Mouse (Mus musculus): ENCODE measurements around the gene Relb. TPM values are rescaled to one million over a fixed set of nuclear protein-coding genes. Genes with fewer than 3 reads are reported as not detected.
A peak's percentile ranks its signal among the peaks of the same experiment; 100 is the strongest.

Gene Relb
- polyA plus RNA-seq, 1 experiment from 2014 or later = 3.3 TPM

DNA sequence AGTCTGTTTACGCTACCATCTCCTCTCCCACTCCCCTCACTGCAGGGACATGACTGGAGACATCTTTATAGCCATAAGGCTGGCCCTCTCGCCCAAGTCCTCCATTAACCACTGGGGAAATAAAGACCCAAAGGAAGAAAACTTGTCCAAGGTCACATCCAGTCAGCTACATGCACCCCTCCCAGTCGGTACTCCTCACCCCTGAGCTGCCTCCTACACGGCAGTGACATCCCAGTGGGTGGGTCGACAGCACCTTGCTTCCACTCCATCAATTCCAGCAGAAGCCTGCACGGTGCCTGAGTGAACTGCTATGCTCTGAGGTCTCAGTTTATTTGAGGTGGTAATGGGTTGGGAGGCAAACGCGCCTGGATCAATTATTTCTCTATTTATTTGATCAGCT is 34.7 kb upstream of the Relb start:
- Histone ChIP-seq H3K27ac (peak overlapping the region; percentile 94), H3K27me3 (ENCODE audit: insufficient read depth, poor library complexity, severe bottlenecking) (no peaks in the 10 kb centered on the region)
- WGBS = 15% methylated on average over 8 of the region's 8 CpGs

DNA sequence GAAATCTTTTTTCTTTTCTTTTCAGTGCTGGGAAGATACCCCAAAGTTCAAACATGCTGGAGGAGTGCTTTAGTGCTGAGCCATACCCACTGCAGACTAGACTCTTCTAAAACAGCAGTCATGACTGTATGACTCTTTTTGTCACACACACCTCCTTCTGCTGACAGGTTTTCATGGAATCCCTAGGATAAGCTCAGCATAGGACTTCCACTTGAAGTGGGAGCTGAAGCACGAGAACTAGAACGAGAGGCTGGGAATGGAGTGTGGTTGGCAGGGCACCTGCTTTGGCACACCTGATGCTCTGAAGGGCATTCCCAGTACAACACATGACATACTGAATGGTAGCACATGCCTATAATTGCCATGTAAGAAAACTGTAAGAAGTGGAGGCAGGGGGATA is 23.4 kb upstream of the Relb start:
- no peaks in the 10 kb centered on the region for H3K9me3 ChIP-seq
- WGBS = 63% methylated on average over 2 of the region's 2 CpGs
- no peak overlapping the region for H3K4me3 ChIP-seq
- peaks cover 84% of the 10 kb centered on the region for H3K36me3 ChIP-seq
- no peak overlapping the region for H3K27ac ChIP-seq
- no peaks in the 10 kb centered on the region for H3K27me3 ChIP-seq (ENCODE audit: insufficient read depth, poor library complexity, severe bottlenecking)
- H3K4me1 ChIP-seq = peaks cover 13% of the 10 kb centered on the region; the same call in 1 of the 2 replicates
- DNase-seq (ENCODE audit: low spot score) = no peak

More for the DNA sequence above, 34.7 kb upstream of the Relb start:
- peaks cover 27% of the 10 kb centered on the region for H3K36me3 ChIP-seq
- H3K9me3 ChIP-seq = no peaks in the 10 kb centered on the region
- H3K4me3 ChIP-seq = peak overlapping the region; percentile 100
- no peak for DNase-seq (ENCODE audit: low spot score)
- peaks cover 29% of the 10 kb centered on the region for H3K4me1 ChIP-seq

DNA sequence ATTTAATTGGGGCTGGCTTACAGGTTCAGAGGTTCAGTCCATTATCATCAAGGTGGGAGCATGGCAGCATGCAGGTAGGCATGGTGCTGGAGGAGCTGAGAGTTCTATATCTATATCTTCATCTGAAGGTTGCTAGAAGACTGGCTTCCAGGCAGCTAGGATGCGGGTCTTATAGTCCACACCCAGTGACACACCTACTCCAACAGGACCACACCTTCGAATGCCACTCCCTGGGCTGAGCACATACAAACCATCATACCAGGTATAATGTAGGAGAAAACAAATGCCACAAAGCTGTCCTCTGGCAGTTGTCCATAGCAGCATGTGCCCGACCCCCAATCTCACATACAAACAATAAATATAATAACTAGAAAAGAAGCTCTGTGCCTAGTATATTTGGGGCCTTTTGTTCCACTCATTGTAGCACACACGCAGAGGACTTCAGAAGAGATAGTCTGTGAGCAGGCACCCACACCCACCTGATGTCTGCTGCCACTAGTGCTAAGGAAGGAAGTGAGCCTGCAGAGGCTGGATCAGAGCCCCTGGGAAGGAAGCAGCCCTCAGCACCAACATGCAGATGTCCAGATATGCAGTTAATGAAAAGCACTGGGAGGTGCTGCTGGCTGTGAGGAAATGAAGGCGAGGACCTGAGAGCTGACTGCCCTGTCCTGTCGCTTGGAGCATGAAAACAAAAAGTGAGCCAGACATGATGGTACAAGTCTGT is 22.0 kb upstream of the Relb start:
- WGBS = 85% methylated on average over 6 of the region's 6 CpGs
- no peak overlapping the region for H3K4me3 ChIP-seq
- H3K27ac ChIP-seq = no peak overlapping the region
- peaks cover 5% of the 10 kb centered on the region; the same call in 1 of the 2 replicates for H3K4me1 ChIP-seq
- H3K9me3 ChIP-seq = no peaks in the 10 kb centered on the region
- no peak for DNase-seq (ENCODE audit: low spot score)
- H3K27me3 ChIP-seq (ENCODE audit: insufficient read depth, poor library complexity, severe bottlenecking) = no peaks in the 10 kb centered on the region
- H3K36me3 ChIP-seq = peaks cover 92% of the 10 kb centered on the region

DNA sequence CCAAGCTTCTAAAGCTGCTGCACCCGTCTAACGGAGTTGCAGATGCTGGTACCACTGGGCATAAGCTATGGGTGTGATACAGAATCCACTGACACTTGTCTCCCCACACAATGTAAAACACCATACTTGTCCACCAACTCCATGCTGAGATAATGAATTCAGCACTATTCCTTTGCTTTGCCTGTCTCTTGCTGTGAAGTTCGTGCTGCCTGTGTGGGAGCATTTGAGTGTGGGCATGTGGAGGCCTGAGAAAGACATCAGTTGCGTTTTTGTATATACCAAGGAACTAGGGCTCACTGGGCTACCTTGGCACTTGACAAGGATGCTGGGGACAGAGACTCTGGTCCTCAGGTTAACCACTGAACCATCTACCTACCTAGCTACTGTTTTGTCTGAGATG is 12.0 kb upstream of the Relb start:
- no peaks in the 10 kb centered on the region for H3K27me3 ChIP-seq (ENCODE audit: insufficient read depth, poor library complexity, severe bottlenecking)
- DNase-seq (ENCODE audit: low spot score) = no peak
- no peak overlapping the region for H3K27ac ChIP-seq
- peaks cover 99% of the 10 kb centered on the region for H3K36me3 ChIP-seq
- H3K4me1 ChIP-seq = no peaks in the 10 kb centered on the region
- H3K9me3 ChIP-seq = no peaks in the 10 kb centered on the region
- no peak overlapping the region for H3K4me3 ChIP-seq
- WGBS = 89% methylated on average over 4 of the region's 4 CpGs

DNA sequence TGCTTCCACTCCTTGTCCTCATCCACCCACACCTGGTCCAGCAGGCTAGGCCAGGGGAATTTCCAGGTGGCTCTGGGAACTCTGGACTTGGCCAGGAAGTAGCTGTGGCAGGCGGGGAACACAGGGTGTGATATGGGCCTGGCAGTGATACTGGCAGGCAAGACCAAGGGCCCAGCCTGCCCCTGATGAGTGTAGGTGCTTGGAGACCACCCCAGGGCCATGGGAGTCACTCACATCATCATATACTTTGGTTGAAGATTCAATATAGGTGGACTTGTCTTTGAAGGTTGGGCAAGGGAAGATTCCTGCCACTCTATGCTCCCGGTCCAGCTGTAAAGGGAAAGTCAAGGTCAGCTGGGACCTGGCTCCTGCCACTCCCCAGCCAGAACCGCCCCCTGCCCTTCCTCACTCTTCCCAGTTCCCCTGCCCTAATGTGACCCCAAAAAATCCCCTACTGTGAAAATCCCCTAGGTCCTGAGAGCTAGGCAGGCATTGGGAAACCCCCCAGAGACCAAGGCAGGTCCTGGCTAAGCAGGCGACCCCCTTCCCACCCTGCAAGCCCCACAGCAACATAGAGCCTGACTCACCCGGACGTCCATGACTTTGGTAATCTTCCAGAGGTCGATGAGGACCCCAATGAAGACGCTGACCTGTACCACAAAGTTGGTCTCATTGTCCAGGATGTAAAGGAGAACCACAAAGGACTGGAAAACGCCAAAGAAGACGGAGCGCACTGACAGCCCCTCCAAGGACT is 6.0 kb upstream of the Relb start:
- WGBS = 89% methylated on average over 11 of the region's 11 CpGs
- Histone ChIP-seq H3K9me3 (no peaks in the 10 kb centered on the region), H3K36me3 (peaks cover 87% of the 10 kb centered on the region), H3K4me3 (no peak overlapping the region), H3K27ac (no peak overlapping the region), H3K4me1 (peaks cover 4% of the 10 kb centered on the region; the same call in 1 of the 2 replicates), H3K27me3 (ENCODE audit: insufficient read depth, poor library complexity, severe bottlenecking) (no peaks in the 10 kb centered on the region)
- DNase-seq (ENCODE audit: low spot score) = no peak

DNA sequence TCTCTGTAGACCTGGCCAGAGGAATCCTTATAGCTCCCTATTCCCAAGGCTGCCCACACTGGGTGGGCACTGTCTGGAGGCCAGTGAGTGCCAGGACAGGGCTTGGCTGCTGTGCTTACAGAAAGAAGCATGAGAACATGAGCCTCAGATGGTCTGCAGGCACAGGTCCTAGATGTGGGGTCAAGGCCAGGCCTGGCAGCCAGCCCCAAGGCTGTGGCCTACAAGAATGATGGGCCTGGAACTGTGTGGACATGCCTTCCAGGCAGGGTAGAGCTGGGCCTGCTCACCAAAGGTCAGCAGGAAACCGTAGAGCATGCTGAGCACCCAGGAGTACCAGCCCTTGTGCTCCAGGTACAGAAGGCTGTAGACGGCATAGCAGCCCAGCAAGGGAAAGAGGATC is 5.4 kb upstream of the Relb start:
- Histone ChIP-seq H3K36me3 (peaks cover 81% of the 10 kb centered on the region), H3K27ac (no peak overlapping the region), H3K4me1 (peaks cover 4% of the 10 kb centered on the region; the same call in 1 of the 2 replicates), H3K4me3 (no peak overlapping the region), H3K9me3 (no peaks in the 10 kb centered on the region), H3K27me3 (ENCODE audit: insufficient read depth, poor library complexity, severe bottlenecking) (no peaks in the 10 kb centered on the region)
- no peak for DNase-seq (ENCODE audit: low spot score)
- 88% methylated on average over 2 of the region's 2 CpGs for WGBS

DNA sequence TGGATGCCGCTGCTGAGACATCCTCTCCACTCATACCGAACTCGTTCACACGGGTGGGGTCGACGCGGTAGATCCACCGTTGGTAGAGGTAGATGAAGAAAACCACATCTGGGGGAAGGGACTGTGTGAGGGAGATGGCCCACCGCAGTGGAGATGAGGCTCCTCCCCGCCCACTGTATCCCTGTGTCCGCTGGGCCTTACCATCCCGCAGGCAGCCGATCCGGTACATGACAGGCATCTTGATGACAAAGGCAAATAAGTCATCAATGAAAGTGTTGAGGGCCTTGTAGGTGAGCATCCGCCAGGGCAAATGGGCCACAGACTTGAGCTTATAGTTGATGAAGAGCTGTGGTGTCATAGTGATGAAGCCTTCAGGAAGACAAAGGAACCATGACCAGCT is 4.6 kb upstream of the Relb start:
- H3K4me1 ChIP-seq = peaks cover 4% of the 10 kb centered on the region; the same call in 1 of the 2 replicates
- H3K27me3 ChIP-seq (ENCODE audit: insufficient read depth, poor library complexity, severe bottlenecking) = no peaks in the 10 kb centered on the region
- H3K36me3 ChIP-seq = peaks cover 74% of the 10 kb centered on the region
- no peak for DNase-seq (ENCODE audit: low spot score)
- 0 out of 2 replicates have a peak overlapping the region, but pooled peaks have one; percentile 6 for H3K27ac ChIP-seq
- 92% methylated on average over 15 of the region's 15 CpGs for WGBS
- peak overlapping the region; percentile 30; the same call in 1 of the 2 replicates for H3K4me3 ChIP-seq
- no peaks in the 10 kb centered on the region for H3K9me3 ChIP-seq

DNA sequence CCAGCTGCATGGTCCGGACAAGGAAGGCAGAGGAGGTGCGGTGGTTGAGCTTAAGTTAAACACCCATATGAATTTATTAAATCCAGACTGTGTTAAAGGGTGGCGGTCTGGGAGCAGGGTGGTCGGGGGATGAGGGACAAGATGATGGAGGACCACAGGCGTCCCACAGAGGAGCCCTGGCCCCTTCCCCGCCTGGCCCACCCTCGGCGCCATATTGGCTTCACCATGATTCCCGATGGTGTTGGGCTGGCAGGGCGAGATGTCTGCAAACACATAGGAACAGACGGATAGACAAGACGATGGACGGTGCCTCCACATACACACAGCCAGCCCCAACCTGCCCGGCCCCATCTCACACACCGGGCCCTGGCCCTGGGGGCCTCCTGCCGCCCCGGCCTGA is 4.0 kb upstream of the Relb start:
- H3K27me3 ChIP-seq (ENCODE audit: insufficient read depth, poor library complexity, severe bottlenecking) = no peaks in the 10 kb centered on the region
- H3K4me3 ChIP-seq = peak overlapping the region; percentile 30
- H3K4me1 ChIP-seq = peaks cover 4% of the 10 kb centered on the region; the same call in 1 of the 2 replicates
- no peaks in the 10 kb centered on the region for H3K9me3 ChIP-seq
- DNase-seq (ENCODE audit: low spot score) = no peak
- 0 out of 2 replicates have a peak overlapping the region, but pooled peaks have one; percentile 6 for H3K27ac ChIP-seq
- 83% methylated on average over 17 of the region's 17 CpGs for WGBS
- peaks cover 67% of the 10 kb centered on the region for H3K36me3 ChIP-seq

DNA sequence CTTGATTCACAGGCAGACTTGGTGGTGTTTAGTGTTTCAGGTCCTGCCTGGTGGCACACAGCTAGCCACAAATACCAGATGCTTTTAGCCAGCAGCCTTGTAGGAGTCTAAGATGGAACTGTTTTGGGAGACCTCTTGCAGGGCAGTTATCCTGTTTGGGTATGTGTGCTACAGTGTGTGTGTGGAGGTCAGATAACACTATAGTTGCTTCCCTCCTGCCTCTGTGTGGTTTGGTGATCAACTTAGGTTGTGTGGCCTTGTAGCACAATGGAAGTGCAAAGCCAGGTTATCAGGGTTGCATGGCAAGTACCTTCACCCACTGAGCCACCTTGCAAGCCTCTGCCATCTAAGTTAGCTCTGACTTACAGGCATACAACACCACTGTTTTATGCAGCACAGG is 3.5 kb upstream of the Relb start:
- H3K27me3 ChIP-seq (ENCODE audit: insufficient read depth, poor library complexity, severe bottlenecking) = no peaks in the 10 kb centered on the region
- H3K4me3 ChIP-seq = no peak overlapping the region
- no peaks in the 10 kb centered on the region for H3K9me3 ChIP-seq
- H3K4me1 ChIP-seq = peaks cover 4% of the 10 kb centered on the region; the same call in 1 of the 2 replicates
- H3K27ac ChIP-seq = no peak overlapping the region
- peaks cover 62% of the 10 kb centered on the region for H3K36me3 ChIP-seq
- DNase-seq (ENCODE audit: low spot score) = no peak

DNA sequence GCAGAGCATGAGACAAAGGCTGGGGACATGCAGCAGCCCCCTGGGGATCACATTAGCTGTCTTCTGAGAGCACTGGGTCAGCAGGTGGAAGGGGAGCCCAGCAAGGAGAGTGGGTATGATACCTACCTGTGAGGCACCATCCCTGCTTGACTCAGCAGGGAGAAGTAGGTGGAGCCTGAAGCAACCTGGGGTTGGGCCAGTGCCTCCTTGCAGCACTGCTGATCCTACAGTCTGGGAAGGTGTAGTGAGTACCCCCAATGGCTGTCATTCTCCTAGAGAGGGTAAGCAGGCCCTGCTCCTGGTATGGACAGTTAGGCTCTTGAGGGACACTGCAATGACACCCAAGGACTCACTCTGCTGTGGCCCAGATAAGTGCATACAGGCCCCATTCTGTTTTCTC is 3.0 kb upstream of the Relb start:
- no peak overlapping the region for H3K27ac ChIP-seq
- H3K4me1 ChIP-seq = peaks cover 4% of the 10 kb centered on the region; the same call in 1 of the 2 replicates

DNA sequence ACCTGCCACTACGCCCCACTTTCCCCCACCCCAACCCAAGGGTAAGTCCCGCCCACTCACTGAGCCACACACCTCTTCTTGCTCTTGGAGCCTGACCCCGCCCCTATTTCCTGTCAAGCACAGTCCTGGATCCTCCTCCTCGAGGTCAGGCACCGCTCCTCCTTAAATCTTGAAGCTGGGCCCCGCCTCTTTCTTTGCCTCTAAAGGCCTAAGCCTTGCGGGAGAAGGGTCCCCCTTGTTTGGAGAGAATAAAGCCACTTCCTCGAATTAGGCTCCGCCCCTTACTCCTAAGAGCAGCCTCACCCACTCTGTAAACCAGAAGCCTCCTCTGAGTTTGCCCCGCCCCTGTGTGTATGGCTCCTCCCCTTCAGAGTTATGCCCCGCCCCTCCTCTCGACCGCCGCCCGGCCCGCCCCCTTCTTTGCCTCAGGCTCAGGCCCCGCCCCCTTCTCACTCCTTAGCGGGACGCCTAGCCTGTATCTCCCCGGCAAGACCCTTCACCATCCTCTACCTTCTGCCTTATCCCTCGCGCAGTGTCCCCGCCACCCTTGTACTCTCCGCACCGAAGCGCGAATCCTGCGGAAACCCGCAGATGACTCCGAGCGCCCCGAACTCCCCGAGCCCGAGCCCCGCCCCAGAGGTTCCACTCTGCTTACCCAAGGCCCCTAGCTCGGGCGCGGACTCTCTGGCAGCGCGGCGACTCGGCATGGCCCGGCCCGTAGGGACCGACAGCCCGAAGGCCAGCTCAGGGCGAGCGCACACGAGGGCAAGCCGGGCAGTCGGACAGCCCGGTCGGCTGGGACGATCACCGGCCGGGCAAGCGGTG is 490 bp downstream of the Relb start:
- Histone ChIP-seq H3K36me3 (peaks cover 22% of the 10 kb centered on the region), H3K27ac (peak overlapping the region; percentile 59), H3K4me1 (peaks cover 4% of the 10 kb centered on the region; the same call in 1 of the 2 replicates), H3K27me3 (ENCODE audit: insufficient read depth, poor library complexity, severe bottlenecking) (no peaks in the 10 kb centered on the region), H3K9me3 (no peaks in the 10 kb centered on the region), H3K4me3 (peak overlapping the region; percentile 76)
- under 1% methylated on average over 57 of the region's 57 CpGs for WGBS
- peak; percentile 98 for DNase-seq (ENCODE audit: low spot score)

More for the DNA sequence above, 3.0 kb upstream of the Relb start:
- Histone ChIP-seq H3K27me3 (ENCODE audit: insufficient read depth, poor library complexity, severe bottlenecking) (no peaks in the 10 kb centered on the region), H3K4me3 (no peak overlapping the region), H3K36me3 (peaks cover 58% of the 10 kb centered on the region), H3K9me3 (no peaks in the 10 kb centered on the region)
- no peak for DNase-seq (ENCODE audit: low spot score)

DNA sequence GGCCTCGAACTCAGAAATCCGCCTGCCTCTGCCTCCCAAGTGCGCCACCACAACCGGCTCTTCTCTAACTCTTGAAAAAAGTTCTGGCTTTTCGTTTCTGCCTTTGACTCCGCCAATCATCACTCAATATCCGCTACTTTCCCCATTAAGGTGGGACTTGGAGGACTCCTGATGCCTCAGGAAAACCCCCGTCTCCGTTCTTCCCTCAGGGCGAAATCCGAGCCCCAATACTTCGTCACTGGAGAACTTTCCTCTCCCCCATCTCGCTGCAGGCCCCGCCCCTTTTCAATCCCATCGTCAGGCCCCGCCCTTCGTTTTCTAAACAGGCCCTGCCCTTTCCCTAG is 1.1 kb downstream of the Relb start:
- peak overlapping the region; percentile 59 for H3K27ac ChIP-seq
- peak overlapping the region; percentile 76 for H3K4me3 ChIP-seq
- H3K4me1 ChIP-seq = no peaks in the 10 kb centered on the region
- no peak for DNase-seq (ENCODE audit: low spot score)
- no peaks in the 10 kb centered on the region for H3K9me3 ChIP-seq
- no peaks in the 10 kb centered on the region for H3K27me3 ChIP-seq (ENCODE audit: insufficient read depth, poor library complexity, severe bottlenecking)
- WGBS = 14% methylated on average over 17 of the region's 17 CpGs
- peaks cover 17% of the 10 kb centered on the region for H3K36me3 ChIP-seq
